Mouse (Mus musculus) adrenal gland, postnatal 14 days (tissue): ENCODE data around the gene Dab1. TPM values are rescaled to one million over a fixed set of nuclear protein-coding genes. Genes with fewer than 3 reads are reported as not detected.
A peak's percentile ranks its signal among the peaks of the same experiment; 100 is the strongest.

Source experiments
- DNase-seq: peaks from one replicate; pipeline ENCODE4 v3.0.0; 2021; ENCODE audit warnings: mixed read lengths
- total RNA-seq: library from RNA; stranded (reverse); gene quantifications from 2 replicates; pipeline ENCODE4 v1.2.3, GENCODE M21; 2021

Gene Dab1
- total RNA-seq, 1 experiment from 2014 or later: 0.37 TPM

DNA sequence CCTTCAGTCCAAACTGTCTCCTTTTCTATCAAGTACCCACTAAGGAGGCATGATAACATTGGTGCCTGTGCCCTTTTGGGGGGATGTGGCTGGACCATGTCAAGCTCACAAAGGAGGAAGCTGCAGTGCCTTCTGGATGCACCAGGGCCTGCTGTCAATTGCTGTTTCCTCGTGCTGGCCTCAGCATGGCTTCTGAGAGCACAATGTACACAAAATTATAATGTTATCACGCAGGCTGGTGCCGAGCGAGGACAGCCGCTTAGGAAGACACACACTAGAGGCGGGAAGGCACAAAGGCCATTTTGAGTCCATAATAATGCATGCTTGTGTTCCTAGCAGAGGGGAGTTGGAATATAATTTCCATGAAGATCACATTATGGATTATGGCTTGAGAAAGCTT, 81.2 kb downstream of the Dab1 start:
- no peak for DNase-seq

DNA sequence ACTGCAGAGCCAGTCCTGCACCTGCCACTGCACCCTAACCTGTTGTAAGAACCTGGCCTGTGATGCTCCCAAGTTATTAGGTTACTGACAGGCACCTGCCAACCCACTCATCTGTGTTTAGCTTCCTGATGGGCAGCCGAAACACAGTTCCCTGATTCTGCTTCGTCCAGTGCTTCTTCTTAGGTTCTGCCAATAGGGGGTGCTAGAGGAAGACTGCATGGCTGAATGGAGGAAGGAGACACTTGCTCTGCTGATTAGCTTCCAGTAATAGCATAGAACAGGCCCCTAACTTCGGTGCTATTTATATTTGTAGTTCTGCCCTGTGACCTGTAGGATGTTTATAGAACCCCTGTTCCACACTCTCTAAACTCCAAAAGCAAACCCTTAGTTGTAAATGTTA, 83.0 kb downstream of the Dab1 start:
- peak; percentile 24 for DNase-seq

DNA sequence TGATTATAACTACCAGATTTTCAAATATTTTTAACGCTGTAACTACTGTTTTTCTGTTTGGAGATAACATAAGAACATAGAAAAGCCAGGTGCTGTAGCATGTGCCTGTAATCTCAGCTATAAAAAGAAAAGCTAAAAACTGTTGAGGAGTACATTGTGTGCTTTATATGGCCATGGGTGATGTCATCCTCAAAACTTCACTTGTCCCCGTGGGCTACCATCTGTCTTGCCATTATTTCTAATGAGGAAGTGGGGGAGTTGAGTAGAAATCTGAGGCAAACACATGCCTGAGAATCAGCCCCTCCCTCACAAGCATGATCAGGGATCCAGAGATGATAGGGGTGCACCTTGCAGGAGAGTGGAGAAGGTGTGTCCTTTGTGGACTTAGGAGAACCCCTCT, 85.3 kb downstream of the Dab1 start:
- no peak for DNase-seq

DNA sequence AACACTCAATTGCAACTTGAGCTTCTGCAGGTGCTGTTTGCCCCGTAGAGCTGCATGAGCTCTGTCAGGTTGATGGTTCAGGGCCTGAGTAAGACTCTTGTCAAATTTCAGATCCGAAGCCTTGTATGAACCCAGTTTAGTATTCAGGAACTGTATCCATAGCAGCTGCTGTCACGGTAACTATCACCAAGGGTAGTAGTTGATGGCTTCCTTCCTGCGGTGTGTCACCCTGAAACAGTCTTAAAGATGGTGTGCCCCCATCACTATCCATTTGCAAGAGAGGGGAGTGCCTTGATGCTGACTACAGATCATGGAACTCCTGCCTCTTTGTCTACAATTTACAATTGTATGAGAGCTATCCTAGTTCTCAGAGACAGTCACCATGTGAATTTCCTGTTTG, 87.3 kb downstream of the Dab1 start:
- no peak for DNase-seq

DNA sequence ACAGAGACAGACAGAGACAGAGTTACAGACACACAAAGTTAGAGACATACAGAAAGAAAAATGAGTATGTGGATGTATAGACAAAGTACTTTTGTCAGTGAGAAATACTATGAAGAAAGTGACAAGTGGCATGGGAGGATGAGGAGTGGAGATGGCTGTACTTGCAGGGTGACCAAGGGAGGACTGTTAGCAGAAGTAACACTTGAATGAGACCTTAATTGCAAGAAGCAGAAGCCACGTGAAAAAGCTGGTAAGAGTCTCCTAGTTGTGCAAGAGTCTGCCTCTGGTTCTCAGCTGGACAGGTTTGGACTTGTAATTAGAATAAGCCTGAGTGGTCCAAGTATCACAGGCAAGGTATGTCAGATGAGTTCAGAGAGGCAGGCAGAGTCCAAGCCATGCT, 88.0 kb downstream of the Dab1 start:
- no peak for DNase-seq

DNA sequence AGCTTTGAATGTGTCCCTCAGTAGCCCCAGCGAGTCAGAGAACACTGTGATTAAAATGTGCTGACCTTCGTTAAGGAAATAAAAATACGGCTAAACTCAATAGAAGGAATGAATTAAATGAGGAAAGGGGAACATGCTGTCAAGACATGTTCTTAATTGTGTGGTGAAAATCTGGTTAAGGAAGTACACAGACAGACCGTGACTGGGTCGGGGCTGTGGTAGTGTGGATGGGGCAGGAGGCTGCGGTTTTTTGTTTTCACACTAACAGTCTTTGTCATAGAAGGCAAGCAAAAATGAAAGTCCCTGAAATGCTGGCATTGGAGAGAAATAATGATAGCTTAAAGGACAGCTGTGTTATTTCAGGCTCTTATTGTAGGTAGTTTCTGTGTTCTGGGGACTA, 92.2 kb downstream of the Dab1 start:
- no peak for DNase-seq

DNA sequence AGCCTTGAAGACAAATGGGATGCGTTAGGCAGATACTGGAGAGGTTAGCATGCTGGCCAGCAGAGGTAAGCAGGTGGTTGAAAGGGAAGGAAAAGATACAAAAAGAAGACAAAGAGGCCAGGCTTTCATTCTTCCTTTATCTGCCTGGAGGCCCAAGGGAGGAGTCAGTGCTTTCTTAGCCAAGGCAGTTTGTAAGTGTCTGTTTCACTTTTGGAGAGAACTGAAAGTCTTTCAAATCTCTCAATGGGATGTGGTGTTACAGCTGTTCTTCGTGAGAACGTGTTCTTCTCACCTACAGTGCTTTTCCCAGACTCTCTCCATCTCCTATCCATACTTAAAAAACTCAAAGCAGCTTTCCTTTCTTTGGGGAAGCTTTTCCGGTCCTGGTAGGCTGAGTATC, 94.8 kb downstream of the Dab1 start:
- no peak for DNase-seq

DNA sequence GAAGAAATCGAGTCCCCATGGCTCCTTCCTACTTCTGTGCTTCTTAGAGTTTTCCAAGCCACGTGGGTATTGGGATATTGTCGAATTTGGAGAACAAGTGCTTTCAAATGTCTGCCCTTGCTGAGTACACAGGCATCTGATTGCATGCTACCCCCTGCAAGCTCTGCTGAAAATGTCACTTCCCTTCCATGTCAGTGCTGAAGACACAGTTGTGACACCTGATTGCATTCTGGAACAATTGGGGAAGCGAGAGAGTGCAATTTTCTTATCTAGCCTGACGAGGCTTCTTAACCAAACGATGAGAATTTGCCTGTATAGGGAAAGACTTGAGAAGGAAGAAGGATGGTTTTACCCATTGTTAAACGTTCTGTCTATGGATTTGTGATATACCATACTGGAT, 95.8 kb downstream of the Dab1 start:
- DNase-seq: no peak

DNA sequence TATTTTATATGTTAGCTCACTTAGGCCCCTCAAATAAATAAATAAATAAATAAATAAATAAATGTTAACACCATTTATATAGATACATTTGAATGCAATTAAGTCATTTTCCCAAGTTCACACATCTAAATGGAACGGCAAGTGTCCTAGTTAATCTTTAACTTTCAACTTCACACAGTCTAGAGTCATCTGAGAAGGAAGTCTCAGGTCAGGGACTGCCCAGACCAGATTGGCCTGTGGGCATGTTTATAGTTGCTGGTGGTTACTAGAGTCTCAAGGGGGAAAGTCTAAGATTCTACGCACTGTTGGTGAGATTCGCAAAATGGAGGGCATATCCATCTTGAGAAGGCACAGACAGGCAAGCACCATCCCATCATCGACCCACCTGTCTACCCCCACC, 96.4 kb downstream of the Dab1 start:
- DNase-seq: no peak

DNA sequence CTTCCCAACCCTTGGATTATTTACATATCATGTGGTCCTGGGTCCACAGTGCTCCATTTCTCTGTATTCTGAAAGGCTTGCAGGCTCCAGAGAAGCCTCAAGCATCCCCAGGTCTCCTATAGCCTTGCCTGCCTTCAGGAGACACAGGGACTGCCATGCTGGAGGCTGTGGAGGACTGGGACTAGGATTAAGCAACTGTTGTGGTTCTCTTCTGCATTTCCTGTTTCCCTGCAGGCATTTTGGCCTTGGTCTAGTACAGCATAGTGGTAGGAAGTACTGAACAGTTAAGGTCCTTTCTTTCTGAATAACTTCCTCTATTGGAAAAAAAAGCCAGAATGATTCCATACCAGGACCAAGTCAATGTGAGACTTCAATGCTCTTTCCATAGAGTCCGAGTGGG, 103.6 kb downstream of the Dab1 start:
- no peak for DNase-seq

DNA sequence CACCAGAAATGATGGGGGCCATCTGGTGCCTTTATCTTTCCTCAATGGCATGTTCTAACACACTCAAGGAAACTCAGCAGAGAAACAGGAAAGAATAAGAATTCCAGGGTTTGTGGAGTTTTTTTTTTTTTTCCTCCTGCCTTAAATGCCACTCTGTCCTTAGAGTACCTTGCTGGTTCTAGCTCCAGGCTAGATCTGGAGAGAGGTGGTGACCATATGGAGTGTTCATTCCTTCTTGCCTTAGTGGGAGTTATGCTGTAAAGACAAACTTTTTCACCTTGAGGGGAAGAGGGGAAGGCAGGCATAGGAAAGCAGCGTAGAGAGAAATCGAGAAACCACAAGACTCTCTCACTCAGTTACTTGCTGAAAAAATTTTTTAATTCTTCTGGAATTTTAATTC, 107.3 kb downstream of the Dab1 start:
- no peak for DNase-seq

DNA sequence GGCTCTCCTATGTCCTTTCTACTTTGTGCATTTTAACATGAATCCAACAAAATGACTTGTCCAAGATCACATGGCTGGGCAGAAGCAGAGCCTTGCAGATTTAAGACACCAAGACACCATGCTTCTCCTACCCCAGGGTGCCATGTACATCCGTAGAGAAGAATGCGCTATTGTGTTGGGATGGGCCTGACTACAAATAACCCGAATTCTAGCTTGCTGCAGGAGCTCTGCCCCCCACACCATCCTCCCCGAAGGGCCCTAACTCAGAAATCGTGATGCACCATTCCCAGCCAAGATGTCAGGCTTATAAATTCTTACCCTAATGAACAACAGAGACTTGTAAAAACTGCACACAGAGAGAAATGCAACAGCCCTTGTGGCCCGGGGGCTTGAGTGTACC, 118.0 kb downstream of the Dab1 start:
- DNase-seq: no peak

DNA sequence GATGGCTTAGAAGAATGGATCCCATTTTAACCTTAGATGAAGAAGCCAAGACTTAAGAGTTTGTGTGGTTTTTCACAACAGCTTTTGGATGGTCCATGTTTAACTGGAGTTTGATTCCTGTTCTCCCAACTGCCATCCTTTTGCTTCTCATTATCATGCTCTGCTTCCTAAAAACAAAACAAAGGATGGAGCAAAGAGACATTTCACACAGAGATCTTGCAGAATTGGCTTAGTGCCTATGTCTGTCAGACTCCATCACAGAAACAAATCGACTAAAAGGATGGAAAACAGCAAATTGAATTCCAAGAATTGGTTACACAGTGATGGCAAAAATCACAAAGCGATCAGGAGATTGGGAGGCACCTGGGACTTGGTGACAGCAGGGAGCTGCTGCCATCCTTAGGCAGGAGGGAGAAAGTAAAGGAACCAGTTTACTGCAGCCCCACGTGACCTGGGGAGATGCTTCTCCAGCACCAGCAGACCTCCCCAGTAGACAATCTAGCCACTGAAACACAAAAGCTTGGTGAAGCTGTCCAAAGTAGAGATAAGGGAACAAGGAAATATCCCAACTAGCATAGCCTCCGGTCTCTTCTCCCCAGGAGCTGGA, 132.2 kb downstream of the Dab1 start:
- DNase-seq: no peak

DNA sequence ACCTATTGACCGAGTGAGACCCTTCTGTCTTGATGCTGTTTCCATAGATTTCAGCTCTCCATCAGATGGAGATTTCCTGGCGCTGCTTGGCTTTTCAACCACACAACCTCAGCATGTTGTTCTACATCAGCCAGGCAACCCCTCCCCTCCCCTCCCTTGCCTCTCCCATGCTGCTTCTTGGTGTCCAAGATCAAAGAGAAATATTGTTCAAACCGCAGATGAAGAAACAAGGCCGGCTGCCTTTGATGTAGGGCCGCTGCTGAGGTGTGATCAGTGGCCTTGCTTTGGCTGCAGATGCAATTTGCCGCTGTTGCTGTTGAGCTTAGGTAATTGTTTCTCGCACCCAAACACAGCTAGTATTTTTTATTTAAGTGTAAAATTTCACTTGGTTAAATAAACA, 135.4 kb downstream of the Dab1 start:
- peak; percentile 13 for DNase-seq

DNA sequence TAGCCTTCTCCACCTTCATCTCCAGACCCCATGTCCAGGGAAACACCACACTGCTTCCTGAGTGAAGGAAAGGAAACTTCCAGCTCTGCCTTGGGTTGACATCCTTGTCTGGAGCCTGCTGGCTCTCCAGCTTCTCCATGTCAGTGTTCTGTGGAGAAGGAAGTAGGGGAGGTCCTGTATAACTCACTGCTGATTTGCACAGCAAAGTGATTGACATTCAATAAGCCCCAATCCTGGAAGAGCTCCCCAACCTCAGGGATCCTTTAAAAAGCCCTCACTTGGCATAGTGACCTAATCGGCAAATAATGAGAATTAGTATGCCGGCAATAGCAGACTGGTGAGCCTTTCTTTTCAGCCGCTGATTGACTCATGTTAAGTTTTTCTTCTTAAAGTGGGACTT, 138.1 kb downstream of the Dab1 start:
- no peak for DNase-seq

DNA sequence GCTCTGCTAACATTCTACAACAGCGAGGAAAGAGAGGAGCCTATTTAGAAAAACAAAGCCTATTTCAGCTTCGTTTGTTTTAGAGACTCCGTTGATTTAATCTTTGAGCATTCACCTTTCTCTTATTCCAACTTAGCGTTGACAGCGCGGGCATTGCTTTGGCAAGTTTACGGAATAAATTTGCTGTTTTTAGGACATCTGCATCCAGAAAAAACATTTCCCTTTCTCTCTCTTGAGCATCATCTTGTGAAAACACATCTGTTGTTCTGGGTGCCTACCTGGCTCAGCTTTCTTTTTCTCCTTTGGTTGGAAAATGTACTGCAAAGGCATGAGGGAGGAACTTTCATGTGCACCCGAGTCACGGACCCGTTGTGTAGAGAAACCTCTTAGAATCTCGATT, 143.3 kb downstream of the Dab1 start:
- DNase-seq: no peak

DNA sequence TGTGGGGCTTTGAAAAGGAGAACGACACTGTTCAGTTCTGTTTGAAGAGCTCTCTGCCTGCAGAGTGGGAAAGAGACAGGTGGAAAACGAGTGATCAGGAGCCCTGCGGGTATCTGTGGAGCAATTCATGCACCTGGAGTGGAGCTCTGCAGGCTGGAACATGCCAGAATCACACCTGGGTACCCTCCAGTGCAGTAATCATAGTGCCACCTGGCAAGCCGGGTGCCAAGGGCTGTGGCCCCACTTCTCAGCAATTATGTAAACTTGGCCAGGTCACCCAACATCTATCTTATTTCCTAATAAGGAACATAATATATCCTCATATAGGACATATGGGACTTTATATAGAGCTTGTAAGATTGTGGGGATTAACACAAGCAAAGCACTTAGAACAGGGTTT, 156.6 kb downstream of the Dab1 start:
- DNase-seq: no peak

DNA sequence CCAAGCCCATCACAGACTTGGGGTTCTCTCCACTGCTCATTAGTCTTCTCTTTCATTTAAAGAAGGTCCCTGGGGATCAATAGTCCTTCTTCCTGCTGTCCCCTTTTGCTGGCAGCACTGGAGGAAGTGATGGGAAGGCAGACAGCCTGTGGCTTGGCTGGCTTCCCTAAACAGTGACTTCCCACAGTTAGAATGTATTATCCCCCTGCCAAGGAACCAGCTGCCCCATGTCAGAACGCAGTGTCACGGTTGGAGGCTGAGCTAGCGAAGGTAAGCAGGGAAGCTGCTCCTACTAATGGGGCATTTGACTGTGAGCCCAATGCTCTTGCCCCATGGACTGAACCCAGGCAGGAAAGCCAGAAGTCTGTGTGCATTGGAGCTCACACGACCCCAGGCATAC, 162.2 kb downstream of the Dab1 start:
- DNase-seq: peak; percentile 29

DNA sequence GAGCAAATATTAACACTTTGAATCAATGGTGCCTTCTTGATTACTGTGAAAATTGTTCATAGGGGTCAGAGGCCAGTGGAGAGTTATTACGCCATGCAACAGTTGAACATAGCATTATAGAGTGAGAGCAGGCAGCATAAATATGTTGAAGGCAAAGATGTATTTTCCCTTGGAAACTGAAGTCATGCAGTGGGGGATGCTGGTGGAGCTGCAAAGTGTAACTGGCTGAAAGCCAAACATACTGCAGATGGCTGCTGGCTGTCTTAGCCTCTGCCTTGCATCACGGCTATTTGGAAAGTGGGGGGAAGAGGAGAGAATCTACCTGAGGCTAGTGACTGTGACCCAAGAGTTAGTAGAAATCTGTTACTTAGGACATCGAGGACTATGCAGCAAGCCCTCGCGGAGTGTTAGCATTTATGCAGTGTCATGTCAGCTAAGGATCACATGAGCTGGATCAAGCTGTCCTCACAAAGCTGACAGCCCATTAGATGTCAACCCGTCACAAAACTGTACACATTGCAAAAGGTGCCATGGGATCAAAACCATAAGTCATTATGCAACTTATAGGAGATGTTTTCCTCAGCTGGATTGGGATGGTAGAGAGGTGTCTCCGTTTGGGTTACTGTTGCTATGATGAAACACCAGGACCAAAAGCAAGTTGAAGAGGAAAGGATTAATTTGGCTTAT, 164.5 kb downstream of the Dab1 start:
- no peak for DNase-seq

DNA sequence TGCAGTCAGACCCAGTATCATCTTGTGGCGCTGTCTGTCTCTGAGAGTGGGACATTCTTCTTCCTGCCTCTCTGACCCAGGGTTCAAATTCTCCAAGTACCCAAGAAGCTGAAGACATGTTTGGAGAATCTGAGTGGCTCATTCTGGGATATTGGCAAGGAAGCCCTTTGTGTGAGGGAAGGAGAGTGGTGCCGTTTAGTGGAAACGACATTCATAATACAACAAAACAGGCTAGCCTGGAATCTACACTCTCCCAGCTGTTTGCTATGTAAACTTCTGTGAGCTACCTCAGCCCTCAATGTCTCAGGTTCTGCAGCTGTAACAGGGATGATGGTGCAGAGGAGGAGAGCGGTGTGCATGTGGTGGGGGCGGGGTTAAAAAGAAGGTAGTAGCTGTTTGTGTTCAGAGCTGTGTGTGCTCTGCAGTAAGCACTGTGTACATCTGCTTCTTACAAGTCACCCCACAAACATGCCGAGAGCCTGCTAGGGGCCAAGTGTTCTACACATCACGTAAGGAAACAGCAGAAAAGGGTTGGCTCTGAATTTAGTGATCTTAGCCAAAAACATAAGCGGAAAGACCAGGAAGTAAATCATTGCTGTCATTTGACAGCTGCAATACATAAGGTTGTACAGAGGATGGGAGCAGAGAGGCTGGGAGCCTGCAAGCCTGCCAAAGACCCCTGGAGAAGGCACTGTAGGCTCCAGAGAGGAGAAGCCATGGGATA, 174.6 kb downstream of the Dab1 start:
- DNase-seq: peak; percentile 2

DNA sequence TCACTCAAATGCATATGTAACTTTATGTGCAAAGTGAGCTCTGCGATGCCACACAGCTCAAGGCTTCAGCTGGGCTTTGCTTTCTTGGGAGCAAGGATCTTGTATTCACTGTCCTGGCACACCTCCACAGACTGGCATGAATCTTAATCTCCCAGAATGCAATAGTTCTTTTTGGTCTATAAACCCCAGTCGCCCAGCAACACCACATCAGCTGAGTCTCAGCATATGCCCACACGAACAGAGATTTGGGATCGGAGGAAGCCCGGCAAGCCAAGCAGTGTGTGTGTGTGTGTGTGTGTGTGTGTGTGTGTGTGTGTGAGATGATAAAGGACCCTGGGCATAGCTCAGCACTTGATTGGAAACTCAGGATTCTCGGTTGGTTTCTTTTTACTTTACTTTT, 177.3 kb downstream of the Dab1 start:
- DNase-seq: no peak

DNA sequence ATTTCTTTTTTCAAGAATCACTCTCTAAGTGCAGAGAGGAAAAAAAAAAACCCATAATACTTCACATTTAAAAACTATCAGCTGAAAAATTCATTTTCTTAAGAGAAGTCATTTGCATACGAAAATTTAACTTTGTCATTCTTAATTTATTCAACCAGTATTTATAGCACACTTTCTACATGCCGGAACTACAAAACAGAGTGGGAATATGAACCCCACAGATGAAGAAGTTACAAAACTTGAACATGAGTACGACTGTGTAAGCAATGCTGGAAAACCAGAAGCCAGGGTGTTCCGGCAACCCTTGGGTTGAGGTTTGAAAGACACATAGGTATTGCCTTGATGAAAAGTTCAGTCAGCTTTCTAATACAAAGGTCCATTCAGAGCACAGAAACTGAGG, 183.3 kb downstream of the Dab1 start:
- DNase-seq: no peak

DNA sequence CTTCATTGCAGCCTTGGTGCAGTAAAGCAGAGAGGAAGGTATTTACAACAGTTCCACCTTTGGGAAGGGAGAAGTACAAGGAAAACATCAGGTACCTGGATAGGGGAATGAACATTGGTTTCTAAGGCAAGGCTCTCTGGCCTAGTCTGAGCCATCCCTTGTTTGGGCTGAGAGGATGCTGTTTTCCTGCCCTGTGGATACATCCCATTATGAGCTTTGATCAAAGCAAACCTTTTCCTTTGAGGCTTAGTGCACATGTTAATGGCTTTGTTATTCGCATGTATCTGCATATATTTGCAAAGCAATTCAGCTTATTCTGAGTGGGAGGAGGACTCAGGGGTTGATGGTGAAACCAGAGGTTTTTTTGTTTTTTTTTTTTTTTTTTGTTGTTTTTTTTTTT, 185.3 kb downstream of the Dab1 start:
- no peak for DNase-seq

DNA sequence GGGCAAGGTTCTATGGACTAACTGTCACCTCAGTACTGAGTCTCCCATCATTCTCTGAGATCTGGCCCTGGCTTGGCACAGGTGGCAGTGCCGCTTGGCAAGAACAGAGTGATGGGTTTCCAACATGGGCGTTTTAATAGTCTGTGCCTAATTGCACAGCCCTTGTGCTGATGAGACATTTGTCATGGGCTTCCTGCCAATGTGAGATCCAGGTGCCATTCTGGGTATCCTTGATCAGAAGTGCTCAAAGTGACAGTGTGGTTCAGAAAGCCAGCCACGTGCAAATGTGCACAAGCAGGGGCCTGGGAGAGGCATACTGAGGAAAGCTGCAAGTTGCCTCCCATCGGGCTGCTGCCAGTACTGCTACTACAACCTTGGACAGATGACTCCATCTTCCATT, 203.5 kb downstream of the Dab1 start:
- DNase-seq: no peak
